Mouse (Mus musculus) hindbrain, embryonic 16.5 days (tissue): Measurements from ENCODE around the gene Defa33. TPM values are rescaled to one million over a fixed set of nuclear protein-coding genes. Genes with fewer than 3 reads are reported as not detected.
"Not testable (repeated sequence)": the region's sequence is repeated elsewhere in the genome, so short reads cannot be mapped to it uniquely, and the experiment has no call there.

ENCODE experiments used
- ATAC-seq: fragments of 200-750 bp; cut with Nextera tagmentation; 2 replicates; pipeline ENCODE4 v1.8.0; 2017; ENCODE audit warnings: moderate TSS enrichment, moderate library complexity
- H3K27ac ChIP-seq: fragments of 300-500 bp; sonication (generic); 2 replicates; pipeline ENCODE4 v1.5.1; 2014; ENCODE audit warnings: low read depth, mild to moderate bottlenecking, control low read depth, low read length, moderate library complexity
- H3K27me3 ChIP-seq: fragments of 300-500 bp; sonication (generic); replicated peaks from 2 replicates; pipeline ENCODE4 v1.6.1; 2014; ENCODE audit warnings: low read length; ENCODE audit not compliant: control insufficient read depth, insufficient read depth
- H3K36me3 ChIP-seq: fragments of 300-500 bp; sonication (generic); 2 replicates; pipeline ENCODE4 v1.6.1; 2014; ENCODE audit warnings: mild to moderate bottlenecking, low read length, moderate library complexity, mixed read lengths; ENCODE audit not compliant: control insufficient read depth, insufficient read depth
- H3K4me1 ChIP-seq: fragments of 300-500 bp; sonication (generic); 2 replicates; pipeline ENCODE4 v1.6.1; 2014; ENCODE audit warnings: low read depth, low read length; ENCODE audit not compliant: control insufficient read depth, insufficient read depth
- H3K4me2 ChIP-seq: fragments of 300-500 bp; sonication (generic); 2 replicates; pipeline ENCODE4 v1.6.1; 2014; ENCODE audit warnings: mild to moderate bottlenecking, low read length, control low read depth, moderate library complexity
- H3K4me3 ChIP-seq: fragments of 300-500 bp; sonication (generic); 2 replicates; pipeline ENCODE4 v1.5.1; 2014; ENCODE audit warnings: mild to moderate bottlenecking, low read length, control low read depth, moderate library complexity
- H3K9ac ChIP-seq: fragments of 300-500 bp; sonication (generic); 2 replicates; pipeline ENCODE4 v1.6.1; 2014; ENCODE audit warnings: low read depth, mild to moderate bottlenecking, control low read depth, low read length, moderate library complexity
- H3K9me3 ChIP-seq: fragments of 300-500 bp; sonication (generic); 2 replicates; pipeline ENCODE4 v1.6.1; 2014; ENCODE audit warnings: mild to moderate bottlenecking, low read length, moderate library complexity; ENCODE audit not compliant: control insufficient read depth
- WGBS: fragments of 180-500 bp; shearing (Covaris S2); extraction: QIAGEN DNeasy Blood & Tissue Kit; methylation state at CpG from one replicate; pipeline ENCODE4 v1.1.7; 2014; 5-methylcytosine and 5-hydroxymethylcytosine counted together
- polyA plus RNA-seq: library from polyadenylated mRNA; unstranded; fragments of >200 nt; fragmentation: Nextera tagmentation; extraction: Ambion mirVana; gene quantifications from 2 replicates; pipeline ENCODE4 v1.2.1, GENCODE M21; 2015

The Defa33 gene
- polyA plus RNA-seq, result not detected in 2 replicates

DNA sequence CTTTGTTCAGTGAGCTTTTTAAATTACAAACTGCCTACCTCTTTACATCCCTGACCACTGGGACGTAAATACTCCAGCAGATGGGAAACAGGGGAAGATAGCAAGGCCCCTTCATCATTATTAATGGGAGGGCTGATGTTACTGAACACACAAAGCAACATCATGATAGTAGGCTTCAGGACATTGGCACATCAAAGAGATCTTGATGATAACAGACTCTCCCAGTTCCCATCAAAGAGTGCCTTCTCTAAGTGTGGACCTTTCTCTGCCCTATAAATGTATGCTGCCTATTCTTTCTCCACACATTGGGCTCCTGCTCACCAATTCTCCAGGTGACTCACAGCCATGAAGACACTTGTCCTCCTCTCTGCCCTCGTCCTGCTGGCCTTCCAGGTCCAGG lies at the start of gene Defa33:
Gene Defa33 (plus strand): TSS at position 301 of the 400 bp plus-strand sequence.
- no CpG with 5 or more reads among the region's 2 CpGs for WGBS
- ATAC-seq, result not testable (repeated sequence)

DNA sequence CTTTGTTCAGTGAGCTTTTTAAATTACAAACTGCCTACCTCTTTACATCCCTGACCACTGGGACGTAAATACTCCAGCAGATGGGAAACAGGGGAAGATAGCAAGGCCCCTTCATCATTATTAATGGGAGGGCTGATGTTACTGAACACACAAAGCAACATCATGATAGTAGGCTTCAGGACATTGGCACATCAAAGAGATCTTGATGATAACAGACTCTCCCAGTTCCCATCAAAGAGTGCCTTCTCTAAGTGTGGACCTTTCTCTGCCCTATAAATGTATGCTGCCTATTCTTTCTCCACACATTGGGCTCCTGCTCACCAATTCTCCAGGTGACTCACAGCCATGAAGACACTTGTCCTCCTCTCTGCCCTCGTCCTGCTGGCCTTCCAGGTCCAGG lies 13.4 kb upstream of the Defa33 start, which contains the start of gene Defa2:
Gene Defa2 (plus strand): TSS at position 301 of the 400 bp plus-strand sequence.
- H3K36me3 ChIP-seq, H3K27me3 ChIP-seq, H3K4me3 ChIP-seq, H3K4me2 ChIP-seq, H3K9me3 ChIP-seq, H3K4me1 ChIP-seq, H3K9ac ChIP-seq, ATAC-seq, H3K27ac ChIP-seq: not testable (repeated sequence)
- WGBS, result no CpG with 5 or more reads among the region's 2 CpGs

More for the DNA sequence above, at the start of gene Defa33:
- H3K4me1 ChIP-seq, H3K9ac ChIP-seq, H3K27ac ChIP-seq, H3K36me3 ChIP-seq, H3K27me3 ChIP-seq, H3K9me3 ChIP-seq, H3K4me3 ChIP-seq, H3K4me2 ChIP-seq: not testable (repeated sequence)

DNA sequence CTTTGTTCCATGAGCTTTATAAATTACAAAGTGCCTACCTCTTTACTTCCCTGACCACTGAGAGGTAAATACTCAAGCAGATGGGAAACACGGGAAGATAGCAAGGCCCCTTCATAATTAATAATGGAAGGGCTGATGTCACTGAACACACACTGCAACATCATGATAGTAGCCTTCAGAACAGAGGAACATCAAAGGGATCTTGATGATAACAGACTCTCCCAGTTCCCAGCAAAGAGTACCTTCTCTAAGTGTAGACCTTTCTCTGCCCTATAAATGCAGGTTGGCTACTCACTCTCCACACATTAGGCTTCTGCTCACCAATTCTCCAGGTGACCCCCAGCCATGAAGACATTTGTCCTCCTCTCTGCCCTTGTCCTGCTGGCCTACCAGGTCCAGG lies 35.5 kb downstream of the Defa33 start, which contains the start of gene Defa36:
Gene Defa36 (plus strand): TSS at position 301 of the 400 bp plus-strand sequence.
- H3K4me1 ChIP-seq, H3K27ac ChIP-seq, H3K9me3 ChIP-seq, H3K4me3 ChIP-seq, H3K4me2 ChIP-seq, H3K36me3 ChIP-seq, H3K27me3 ChIP-seq, H3K9ac ChIP-seq, ATAC-seq: not testable (repeated sequence)
- WGBS, result no CpG with 5 or more reads among the region's 1 CpGs

Other genes starting within 250 kb of the Defa33 start
- not detected in 2 replicates for gene Defa22, start 229.5 kb upstream of the Defa33 start, polyA plus RNA-seq
- gene Defa31, start 200.2 kb upstream of the Defa33 start, polyA plus RNA-seq, result not detected in 2 replicates
- not detected in 2 replicates for gene Gm15293, start 190.2 kb upstream of the Defa33 start, polyA plus RNA-seq
- gene Gm15292, start 142.1 kb upstream of the Defa33 start, polyA plus RNA-seq, result not detected in 2 replicates
- gene Defa27, start 76.3 kb upstream of the Defa33 start, polyA plus RNA-seq, result not detected in 2 replicates
- gene Defa29, start 64.8 kb upstream of the Defa33 start, polyA plus RNA-seq, result not detected in 2 replicates
- not detected in 2 replicates for gene Defa2, start 13.3 kb upstream of the Defa33 start, polyA plus RNA-seq
- not detected in 2 replicates for gene Defa36, start 35.6 kb downstream of the Defa33 start, polyA plus RNA-seq
- gene Gm7849, start 64.7 kb downstream of the Defa33 start, polyA plus RNA-seq, result not detected in 2 replicates
- gene Defa20, start 117.4 kb downstream of the Defa33 start, polyA plus RNA-seq, result not detected in 2 replicates
- not detected in 2 replicates for gene Defa32, start 137.2 kb downstream of the Defa33 start, polyA plus RNA-seq
- gene Defa37, start 173.6 kb downstream of the Defa33 start, polyA plus RNA-seq, result not detected in 2 replicates
- gene Defa28, start 191.2 kb downstream of the Defa33 start, polyA plus RNA-seq, result not detected in 2 replicates
- gene Gm7861, start 202.7 kb downstream of the Defa33 start, polyA plus RNA-seq, result not detected in 2 replicates
- gene Defa26, start 226.4 kb downstream of the Defa33 start, polyA plus RNA-seq, result not detected in 2 replicates